Mouse (Mus musculus): ENCODE results near the gene Znrf3.

- TF ChIP-seq POLR2A (IDR thresholded peaks at IDR 0.05; ENCODE audit: borderline replicate concordance, low read depth, low read length) (no peak), CTCF (IDR thresholded peaks at IDR 0.05; ENCODE audit: low read depth, low read length) (no peak)
These were observed 126.4 kb downstream of the Znrf3 start for GRCm38 (mm10) chr11:5318035-5318775.
